10 mouse cellular contexts compared by ENCODE assay signal in the genomic region with DNA sequence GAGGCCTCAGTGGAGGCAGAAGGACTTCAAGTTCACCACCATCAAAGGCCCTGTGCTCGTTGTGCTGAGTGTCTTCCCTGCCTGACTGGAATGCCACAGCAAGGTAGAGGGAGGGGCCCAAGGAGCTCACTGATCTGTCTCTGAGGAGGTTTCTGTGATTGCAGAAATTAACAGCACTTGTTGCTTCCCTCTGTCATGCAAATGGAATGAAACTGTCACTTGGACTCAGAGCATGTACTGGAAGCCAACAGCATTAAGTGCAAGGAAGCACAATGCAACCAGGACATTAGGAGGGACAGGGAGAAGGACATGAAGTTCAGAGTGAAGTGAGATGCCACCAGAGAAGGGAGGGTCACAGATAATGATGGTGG.
DNase-seq lines count a peak whose midpoint lies in the region; ATAC-seq and TF ChIP-seq lines count a peak whose summit lies in the region.
"Had no signal": no experiment of that assay in that cellular context is flagged by ENCODE, and none has a peak within 500 bp of the region (broad histone marks: within the 10 kb centered on the region; RNA-seq: fewer than 3 reads in every experiment).

No protein-coding gene starts in this region.

- DNase-seq in heart, postnatal 4 days, result no peak
- peak; percentile 60 for DNase-seq in ES-CJ7 (ENCODE audit: low read depth, low spot score)
- DNase-seq in layer of hippocampus, adult 11-12 months (ENCODE audit: low spot score), result no peak
- no peak for DNase-seq in spleen, postnatal 14 days (ENCODE audit: low spot score in 2 of 2)
- DNase-seq: cerebellum, postnatal 36 days had no signal

- no peak overlapping the region for H3K9ac ChIP-seq in heart, embryonic 15.5 days
- H3K9ac ChIP-seq: limb, embryonic 15.5 days had no signal

- no peak for TF ChIP-seq POLR2A in bone marrow macrophage, adult 2 months (IDR thresholded peaks at IDR 0.05; ENCODE audit: borderline replicate concordance, low read depth, low read length)

- no peak overlapping the region for H3K4me3 ChIP-seq in heart, embryonic 15.5 days
- peak overlapping the region; percentile 51 for H3K4me3 ChIP-seq in bone marrow macrophage, adult 2 months (ENCODE audit: insufficient read depth, low read length)
- peak overlapping the region; percentile 15 for H3K4me3 ChIP-seq in macrophage (ENCODE audit: inconsistent target)
- H3K4me3 ChIP-seq: limb, embryonic 15.5 days had no signal

- WGBS in heart, embryonic 15.5 days, result 19% methylated on average over 1 of the region's 1 CpGs
- 6% methylated on average over 1 of the region's 1 CpGs for WGBS in macrophage (ENCODE audit: missing documents)

- H3K36me3 ChIP-seq in heart, embryonic 15.5 days, result no peaks in the 10 kb centered on the region
- H3K36me3 ChIP-seq in macrophage (ENCODE audit: inconsistent target), result no peaks in the 10 kb centered on the region
- H3K36me3 ChIP-seq: limb, embryonic 15.5 days had no signal

- ATAC-seq in heart, embryonic 15.5 days (replicated peaks; ENCODE audit: insufficient number of reproducible peaks, insufficient read depth, low FRiP score, low read depth), result no peak

- no peaks in the 10 kb centered on the region for H3K9me3 ChIP-seq in heart, embryonic 15.5 days (replicated peaks)
- H3K9me3 ChIP-seq: limb, embryonic 15.5 days had no signal

- no peak for TF ChIP-seq CTCF in bone marrow macrophage, adult 2 months (IDR thresholded peaks at IDR 0.05; ENCODE audit: low read depth, low read length)

- peaks cover 87% of the 10 kb centered on the region for H3K79me2 ChIP-seq in macrophage (ENCODE audit: inconsistent target)

- peak overlapping the region; percentile 77 for H3K27ac ChIP-seq in heart, embryonic 15.5 days
- peak overlapping the region; percentile 90 for H3K27ac ChIP-seq in bone marrow macrophage, adult 2 months (ENCODE audit: insufficient read depth, low read depth, low read length)
- peak overlapping the region; percentile 97 for H3K27ac ChIP-seq in macrophage
- H3K27ac ChIP-seq: kidney, postnatal 0 days; limb, embryonic 15.5 days had no signal

- H3K4me1 ChIP-seq in heart, embryonic 15.5 days (replicated peaks), result peaks cover 37% of the 10 kb centered on the region
- H3K4me1 ChIP-seq in bone marrow macrophage, adult 2 months (ENCODE audit: control insufficient read depth, insufficient read depth, low read length), result peaks cover 52% of the 10 kb centered on the region

- no peak overlapping the region for H3K4me2 ChIP-seq in heart, embryonic 15.5 days
- H3K4me2 ChIP-seq: limb, embryonic 15.5 days had no signal

- H3K27me3 ChIP-seq in heart, embryonic 15.5 days, result no peaks in the 10 kb centered on the region
- H3K27me3 ChIP-seq: limb, embryonic 15.5 days had no signal
